Mouse (Mus musculus): ENCODE data around the gene Ccdc92b. TPM values are rescaled to one million over a fixed set of nuclear protein-coding genes. Genes with fewer than 3 reads are reported as not detected.

The Ccdc92b gene
- polyA plus RNA-seq, 1 experiment from 2014 or later = 0.69 TPM

- no peaks in the 10 kb centered on the region for H3K36me3 ChIP-seq (replicated peaks)
- peaks cover 50% of the 10 kb centered on the region for H3K27me3 ChIP-seq (replicated peaks; ENCODE audit: low read depth, poor library complexity, severe bottlenecking)
- WGBS = 78% methylated on average over 8 of the region's 8 CpGs
- no peak overlapping the region for H3K4me3 ChIP-seq
- no peak for DNase-seq (ENCODE audit: low spot score)
- H3K4me1 ChIP-seq = peaks cover 9% of the 10 kb centered on the region
- H3K9me3 ChIP-seq = no peaks in the 10 kb centered on the region
- H3K27ac ChIP-seq (replicated peaks) = no peak overlapping the region
Measured at GRCm38 (mm10) chr11:74621974-74622669, 2.7 kb downstream of the Ccdc92b start.

- Histone ChIP-seq H3K27ac (replicated peaks) (no peak overlapping the region), H3K27me3 (replicated peaks; ENCODE audit: low read depth, poor library complexity, severe bottlenecking) (peaks cover 37% of the 10 kb centered on the region), H3K4me3 (no peak overlapping the region), H3K9me3 (no peaks in the 10 kb centered on the region), H3K36me3 (replicated peaks) (no peaks in the 10 kb centered on the region), H3K4me1 (peaks cover 9% of the 10 kb centered on the region)
- WGBS = 80% methylated on average over 6 of the region's 6 CpGs
- DNase-seq (ENCODE audit: low spot score) = no peak
Measured at GRCm38 (mm10) chr11:74623693-74624092, 4.3 kb downstream of the Ccdc92b start.

- Histone ChIP-seq H3K36me3 (replicated peaks) (no peaks in the 10 kb centered on the region), H3K4me1 (no peaks in the 10 kb centered on the region), H3K27me3 (replicated peaks; ENCODE audit: low read depth, poor library complexity, severe bottlenecking) (peaks cover 21% of the 10 kb centered on the region), H3K4me3 (no peak overlapping the region), H3K9me3 (no peaks in the 10 kb centered on the region), H3K27ac (replicated peaks) (no peak overlapping the region)
- no peak for DNase-seq (ENCODE audit: low spot score)
Measured at GRCm38 (mm10) chr11:74625333-74625732, 5.9 kb downstream of the Ccdc92b start.

GRCm38 (mm10) chr11:74627481-74627880, 8.1 kb downstream of the Ccdc92b start:
- no peaks in the 10 kb centered on the region for H3K4me1 ChIP-seq
- no peaks in the 10 kb centered on the region for H3K9me3 ChIP-seq
- no peak overlapping the region for H3K4me3 ChIP-seq
- H3K27me3 ChIP-seq (replicated peaks; ENCODE audit: low read depth, poor library complexity, severe bottlenecking) = peaks cover 1% of the 10 kb centered on the region; the same call in 1 of the 2 replicates
- H3K27ac ChIP-seq (replicated peaks) = no peak overlapping the region
- WGBS = 80% methylated on average over 3 of the region's 3 CpGs
- DNase-seq (ENCODE audit: low spot score) = no peak
- no peaks in the 10 kb centered on the region for H3K36me3 ChIP-seq (replicated peaks)

- Histone ChIP-seq H3K27me3 (replicated peaks; ENCODE audit: low read depth, poor library complexity, severe bottlenecking) (peaks cover 16% of the 10 kb centered on the region), H3K4me1 (peaks cover under 1% of the 10 kb centered on the region; the same call in 1 of the 2 replicates), H3K27ac (replicated peaks) (no peak overlapping the region), H3K4me3 (no peak overlapping the region), H3K9me3 (no peaks in the 10 kb centered on the region), H3K36me3 (replicated peaks) (no peaks in the 10 kb centered on the region)
- WGBS = 77% methylated on average over 7 of the region's 7 CpGs
- no peak for DNase-seq (ENCODE audit: low spot score)
Measured at GRCm38 (mm10) chr11:74631880-74632789, 12.7 kb downstream of the Ccdc92b start.

- DNase-seq (ENCODE audit: low spot score) = peak; percentile 75
- H3K9me3 ChIP-seq = no peaks in the 10 kb centered on the region
- H3K4me3 ChIP-seq = no peak overlapping the region
- no peaks in the 10 kb centered on the region for H3K36me3 ChIP-seq (replicated peaks)
- WGBS = 66% methylated on average over 5 of the region's 5 CpGs
- H3K27me3 ChIP-seq (replicated peaks; ENCODE audit: low read depth, poor library complexity, severe bottlenecking) = peaks cover 32% of the 10 kb centered on the region
- peaks cover 20% of the 10 kb centered on the region for H3K4me1 ChIP-seq
- H3K27ac ChIP-seq (replicated peaks) = no peak overlapping the region
Measured at GRCm38 (mm10) chr11:74634490-74635275, 15.3 kb downstream of the Ccdc92b start.

- 21% methylated on average over 8 of the region's 8 CpGs for WGBS
- Histone ChIP-seq H3K4me1 (peaks cover 20% of the 10 kb centered on the region), H3K36me3 (replicated peaks) (no peaks in the 10 kb centered on the region), H3K9me3 (no peaks in the 10 kb centered on the region), H3K27ac (replicated peaks) (peak overlapping the region; percentile 88; the same call in 1 of the 2 replicates), H3K4me3 (peak overlapping the region; percentile 87), H3K27me3 (replicated peaks; ENCODE audit: low read depth, poor library complexity, severe bottlenecking) (peaks cover 48% of the 10 kb centered on the region)
- DNase-seq (ENCODE audit: low spot score) = peak; percentile 17
Measured at GRCm38 (mm10) chr11:74637486-74637885, 18.1 kb downstream of the Ccdc92b start.

- peaks cover 48% of the 10 kb centered on the region for H3K27me3 ChIP-seq (replicated peaks; ENCODE audit: low read depth, poor library complexity, severe bottlenecking)
- peaks cover 20% of the 10 kb centered on the region for H3K4me1 ChIP-seq
- WGBS = under 1% methylated on average over 86 of the region's 86 CpGs
Measured at GRCm38 (mm10) chr11:74637971-74638790, 18.8 kb downstream of the Ccdc92b start.

GRCm38 (mm10) chr11:74638791-74639411, 19.5 kb downstream of the Ccdc92b start:
- peak overlapping the region; percentile 87 for H3K4me3 ChIP-seq
- H3K27me3 ChIP-seq (replicated peaks; ENCODE audit: low read depth, poor library complexity, severe bottlenecking) = peaks cover 48% of the 10 kb centered on the region
- H3K27ac ChIP-seq (replicated peaks) = peak overlapping the region; percentile 88
- H3K4me1 ChIP-seq = peaks cover 20% of the 10 kb centered on the region
- H3K36me3 ChIP-seq (replicated peaks) = no peaks in the 10 kb centered on the region
- no peak for DNase-seq (ENCODE audit: low spot score)
- H3K9me3 ChIP-seq = no peaks in the 10 kb centered on the region
- 9% methylated on average over 9 of the region's 9 CpGs for WGBS

More at GRCm38 (mm10) chr11:74637971-74638790, 18.8 kb downstream of the Ccdc92b start:
- peak; percentile 84 for DNase-seq (ENCODE audit: low spot score)
- Histone ChIP-seq H3K4me3 (peak overlapping the region; percentile 87), H3K9me3 (no peaks in the 10 kb centered on the region), H3K36me3 (replicated peaks) (no peaks in the 10 kb centered on the region), H3K27ac (replicated peaks) (peak overlapping the region; percentile 88)

- no peak overlapping the region for H3K27ac ChIP-seq (replicated peaks)
- peaks cover 20% of the 10 kb centered on the region for H3K4me1 ChIP-seq
- 60% methylated on average over 1 of the region's 1 CpGs for WGBS
- no peak overlapping the region for H3K4me3 ChIP-seq
- H3K9me3 ChIP-seq = no peaks in the 10 kb centered on the region
- peaks cover 48% of the 10 kb centered on the region for H3K27me3 ChIP-seq (replicated peaks; ENCODE audit: low read depth, poor library complexity, severe bottlenecking)
- no peaks in the 10 kb centered on the region for H3K36me3 ChIP-seq (replicated peaks)
- no peak for DNase-seq (ENCODE audit: low spot score)
Measured at GRCm38 (mm10) chr11:74639628-74640027, 20.2 kb downstream of the Ccdc92b start.

- no peak overlapping the region for H3K27ac ChIP-seq (replicated peaks)
- H3K27me3 ChIP-seq (replicated peaks; ENCODE audit: low read depth, poor library complexity, severe bottlenecking) = no peaks in the 10 kb centered on the region; the same call in 1 of the 2 replicates
- 79% methylated on average over 1 of the region's 1 CpGs for WGBS
- no peak for DNase-seq (ENCODE audit: low spot score)
- H3K4me3 ChIP-seq = no peak overlapping the region
- peaks cover 41% of the 10 kb centered on the region for H3K4me1 ChIP-seq
- H3K9me3 ChIP-seq = no peaks in the 10 kb centered on the region
- 0 out of 2 replicates have a peak, but pooled peaks cover 6% of the 10 kb centered on the region for H3K36me3 ChIP-seq (replicated peaks)
Measured at GRCm38 (mm10) chr11:74647966-74648365, 28.6 kb downstream of the Ccdc92b start.

Data from embryonic facial prominence, embryonic 10.5 days (tissue).